Mouse (Mus musculus) ES-Bruce4 (cell line): ENCODE results near the gene 1700003F12Rik.

Experiments used
- CTCF ChIP-seq: IDR thresholded peaks from one replicate; pipeline ENCODE4 v1.8.1; 2011; ENCODE audit warnings: low read depth, low read length
- EP300 ChIP-seq: IDR thresholded peaks from 2 replicates; pipeline ENCODE4 v1.6.1; 2011; ENCODE audit warnings: low read depth, low read length; ENCODE audit not compliant: insufficient read depth
- POLR2A ChIP-seq: IDR thresholded peaks from one replicate; pipeline ENCODE4 v1.8.1; 2011; ENCODE audit warnings: low read length; ENCODE audit not compliant: insufficient read depth

DNA sequence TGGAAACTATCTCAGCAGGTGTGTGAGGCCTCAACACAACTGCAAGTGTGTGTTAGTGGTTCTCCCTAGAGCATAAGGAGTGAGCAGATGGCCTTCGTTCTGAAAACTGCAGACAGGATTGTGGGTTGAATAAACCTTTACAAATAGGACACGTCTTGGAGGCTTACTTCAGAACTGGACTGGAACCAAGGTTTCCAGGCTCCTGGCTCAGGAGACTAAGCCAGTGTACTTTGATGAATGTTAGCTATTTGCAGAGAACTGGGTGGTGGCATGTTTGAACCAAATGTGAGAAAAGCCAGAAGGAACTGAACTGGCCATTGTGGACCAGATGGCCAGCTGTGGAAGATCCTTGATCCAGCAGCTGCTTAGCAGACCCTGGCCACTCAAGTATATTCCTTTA lies 8.6 kb upstream of the 1700003F12Rik start:
- TF ChIP-seq EP300: no peak
- TF ChIP-seq POLR2A: no peak
- no peak for TF ChIP-seq CTCF
